Mouse (Mus musculus) stomach, postnatal 0 days (tissue): Measurements from ENCODE around the gene Enox1. TPM values are rescaled to one million over a fixed set of nuclear protein-coding genes. Genes with fewer than 3 reads are reported as not detected.
A peak's percentile ranks its signal among the peaks of the same experiment; 100 is the strongest.

Experiments used
- ATAC-seq: fragments of 200-750 bp; cut with Nextera tagmentation; 2 replicates; pipeline ENCODE4 v1.8.0; 2017; ENCODE audit not compliant: low FRiP score, low TSS enrichment
- DNase-seq: peaks from one replicate; pipeline ENCODE4 v3.0.0-alpha.2; 2016; ENCODE audit warnings: low spot score
- H3K27ac ChIP-seq: fragments of 300-500 bp; sonication (generic); replicated peaks from 2 replicates; pipeline ENCODE4 v1.5.1; 2014; ENCODE audit warnings: mild to moderate bottlenecking, control low read depth
- H3K27me3 ChIP-seq: fragments of 300-500 bp; sonication (generic); 2 replicates; pipeline ENCODE4 v1.6.1; 2014; ENCODE audit warnings: low read length; ENCODE audit not compliant: control insufficient read depth, insufficient read depth
- H3K36me3 ChIP-seq: fragments of 300-500 bp; sonication (generic); 2 replicates; pipeline ENCODE4 v1.6.1; 2014; ENCODE audit warnings: low read length, mixed read lengths; ENCODE audit not compliant: control insufficient read depth, insufficient read depth
- H3K4me1 ChIP-seq: fragments of 300-500 bp; sonication (generic); replicated peaks from 2 replicates; pipeline ENCODE4 v1.6.1; 2014; ENCODE audit warnings: antibody characterized with exemption; ENCODE audit not compliant: control insufficient read depth, insufficient read depth
- H3K4me2 ChIP-seq: fragments of 300-500 bp; sonication (generic); replicated peaks from 2 replicates; pipeline ENCODE4 v1.6.1; 2014; ENCODE audit warnings: low read depth, mild to moderate bottlenecking, control low read depth, moderate library complexity
- H3K4me3 ChIP-seq: fragments of 300-500 bp; sonication (generic); 2 replicates; pipeline ENCODE4 v1.5.1; 2014; ENCODE audit warnings: low read depth, low read length, control low read depth
- H3K9ac ChIP-seq: fragments of 300-500 bp; sonication (generic); 2 replicates; pipeline ENCODE4 v1.6.1; 2014; ENCODE audit warnings: mild to moderate bottlenecking, low read length, control low read depth, mixed read lengths
- H3K9me3 ChIP-seq: fragments of 300-500 bp; sonication (generic); 2 replicates; pipeline ENCODE4 v1.6.1; 2016; ENCODE audit warnings: low read length; ENCODE audit not compliant: control insufficient read depth
- CTCF ChIP-seq: IDR thresholded peaks from 2 replicates; pipeline ENCODE4 v1.5.1; 2016; ENCODE audit warnings: antibody characterized with exemption, low read depth, mild to moderate bottlenecking, moderate library complexity
- EP300 ChIP-seq: optimal IDR thresholded peaks from 2 replicates; pipeline ENCODE3; 2016; ENCODE audit warnings: antibody characterized with exemption
- WGBS: fragments of 180-500 bp; shearing (Covaris S2); extraction: QIAGEN DNeasy Blood & Tissue Kit; methylation state at CpG from one replicate; pipeline ENCODE4 v1.1.7; 2014; 5-methylcytosine and 5-hydroxymethylcytosine counted together
- polyA plus RNA-seq: library from polyadenylated mRNA; unstranded; fragments of >200 nt; fragmentation: Nextera tagmentation; extraction: Ambion mirVana; gene quantifications from 2 replicates; pipeline ENCODE4 v1.2.1, GENCODE M21; 2015

Enox1 gene
- polyA plus RNA-seq, 1 experiment from 2014 or later, result 2.5 TPM

- Histone ChIP-seq H3K9ac (no peak overlapping the region), H3K4me3 (no peak overlapping the region), H3K4me2 (no peak overlapping the region), H3K4me1 (no peaks in the 10 kb centered on the region), H3K36me3 (no peaks in the 10 kb centered on the region), H3K27me3 (no peaks in the 10 kb centered on the region), H3K27ac (no peak overlapping the region), H3K9me3 (no peaks in the 10 kb centered on the region)
- no peak for DNase-seq
- WGBS, result 88% methylated on average over 1 of the region's 1 CpGs
- no peak for ATAC-seq
- TF ChIP-seq EP300 (no peak), CTCF (no peak)
These were observed 444.2 kb downstream of the Enox1 start for GRCm38 (mm10) chr14:77600773-77601172.

GRCm38 (mm10) chr14:77601446-77601845 lies 444.9 kb downstream of the Enox1 start:
- H3K36me3 ChIP-seq, result no peaks in the 10 kb centered on the region
- no peak overlapping the region for H3K4me3 ChIP-seq
- no peak overlapping the region for H3K4me2 ChIP-seq
- no peaks in the 10 kb centered on the region for H3K4me1 ChIP-seq
- no peak overlapping the region for H3K27ac ChIP-seq
- ATAC-seq, result no peak
- 79% methylated on average over 2 of the region's 2 CpGs for WGBS
- no peak for TF ChIP-seq CTCF
- TF ChIP-seq EP300, result no peak
- no peaks in the 10 kb centered on the region for H3K27me3 ChIP-seq
- H3K9ac ChIP-seq, result no peak overlapping the region
- H3K9me3 ChIP-seq, result no peaks in the 10 kb centered on the region
- DNase-seq, result no peak

- ATAC-seq (no peak), DNase-seq (no peak)
- Histone ChIP-seq H3K4me2 (no peak overlapping the region), H3K36me3 (no peaks in the 10 kb centered on the region), H3K27me3 (no peaks in the 10 kb centered on the region), H3K27ac (no peak overlapping the region), H3K4me3 (no peak overlapping the region), H3K4me1 (no peaks in the 10 kb centered on the region), H3K9ac (no peak overlapping the region), H3K9me3 (no peaks in the 10 kb centered on the region)
- 83% methylated on average over 5 of the region's 5 CpGs for WGBS
- TF ChIP-seq EP300 (no peak), CTCF (no peak)
These were observed 451.7 kb downstream of the Enox1 start for GRCm38 (mm10) chr14:77608182-77608839.

- H3K9me3 ChIP-seq, result no peaks in the 10 kb centered on the region
- 92% methylated on average over 16 of the region's 16 CpGs for WGBS
- ATAC-seq, result no peak
These were observed 458.6 kb downstream of the Enox1 start for GRCm38 (mm10) chr14:77615201-77615600.

GRCm38 (mm10) chr14:77617250-77617649 lies 460.7 kb downstream of the Enox1 start:
- Histone ChIP-seq H3K4me3 (no peak overlapping the region), H3K9me3 (no peaks in the 10 kb centered on the region), H3K4me1 (no peaks in the 10 kb centered on the region), H3K4me2 (no peak overlapping the region), H3K9ac (no peak overlapping the region), H3K27me3 (no peaks in the 10 kb centered on the region), H3K27ac (no peak overlapping the region), H3K36me3 (no peaks in the 10 kb centered on the region)
- 58% methylated on average over 6 of the region's 6 CpGs for WGBS
- DNase-seq (no peak), ATAC-seq (no peak)
- TF ChIP-seq EP300 (no peak), CTCF (no peak)

More at GRCm38 (mm10) chr14:77615201-77615600, 458.6 kb downstream of the Enox1 start:
- no peaks in the 10 kb centered on the region for H3K4me1 ChIP-seq
- H3K27ac ChIP-seq, result no peak overlapping the region
- TF ChIP-seq EP300 (no peak), CTCF (no peak)
- H3K4me2 ChIP-seq, result no peak overlapping the region
- no peak for DNase-seq
- H3K27me3 ChIP-seq, result no peaks in the 10 kb centered on the region
- no peaks in the 10 kb centered on the region for H3K36me3 ChIP-seq
- no peak overlapping the region for H3K9ac ChIP-seq
- no peak overlapping the region for H3K4me3 ChIP-seq

GRCm38 (mm10) chr14:77618131-77618805 lies 461.7 kb downstream of the Enox1 start:
- WGBS, result 46% methylated on average over 13 of the region's 13 CpGs
- H3K27me3 ChIP-seq, result no peaks in the 10 kb centered on the region

More at GRCm38 (mm10) chr14:77618131-77618805, 461.7 kb downstream of the Enox1 start:
- no peaks in the 10 kb centered on the region for H3K36me3 ChIP-seq
- H3K9ac ChIP-seq, result no peak overlapping the region
- H3K4me3 ChIP-seq, result no peak overlapping the region
- peak overlapping the region; percentile 11; the same call in 1 of the 2 replicates for H3K4me2 ChIP-seq
- H3K27ac ChIP-seq, result no peak overlapping the region
- H3K9me3 ChIP-seq, result no peaks in the 10 kb centered on the region
- TF ChIP-seq EP300, result no peak
- no peak for TF ChIP-seq CTCF
- no peaks in the 10 kb centered on the region for H3K4me1 ChIP-seq
- DNase-seq (no peak), ATAC-seq (no peak)
